Mouse (Mus musculus) c-Kit-positive CD71-positive TER-119-positive erythroid progenitor cells, embryonic 14.5 days (primary cell): Measurements from ENCODE around the gene Gm10382.

ENCODE experiments used
- DNase-seq: peaks from one replicate; pipeline ENCODE4 v3.0.0-alpha.2; 2013; ENCODE audit warnings: low spot score

Gene Gm10382

GRCm38 (mm10) chr5:125389131-125389578, at the start of gene Gm10382:
Gm10382 (plus strand) TSS chr5:125389322.
- peak; percentile 81 for DNase-seq

GRCm38 (mm10) chr5:125339851-125340531, 49.1 kb upstream of the Gm10382 start:
- no peak for DNase-seq

DNA sequence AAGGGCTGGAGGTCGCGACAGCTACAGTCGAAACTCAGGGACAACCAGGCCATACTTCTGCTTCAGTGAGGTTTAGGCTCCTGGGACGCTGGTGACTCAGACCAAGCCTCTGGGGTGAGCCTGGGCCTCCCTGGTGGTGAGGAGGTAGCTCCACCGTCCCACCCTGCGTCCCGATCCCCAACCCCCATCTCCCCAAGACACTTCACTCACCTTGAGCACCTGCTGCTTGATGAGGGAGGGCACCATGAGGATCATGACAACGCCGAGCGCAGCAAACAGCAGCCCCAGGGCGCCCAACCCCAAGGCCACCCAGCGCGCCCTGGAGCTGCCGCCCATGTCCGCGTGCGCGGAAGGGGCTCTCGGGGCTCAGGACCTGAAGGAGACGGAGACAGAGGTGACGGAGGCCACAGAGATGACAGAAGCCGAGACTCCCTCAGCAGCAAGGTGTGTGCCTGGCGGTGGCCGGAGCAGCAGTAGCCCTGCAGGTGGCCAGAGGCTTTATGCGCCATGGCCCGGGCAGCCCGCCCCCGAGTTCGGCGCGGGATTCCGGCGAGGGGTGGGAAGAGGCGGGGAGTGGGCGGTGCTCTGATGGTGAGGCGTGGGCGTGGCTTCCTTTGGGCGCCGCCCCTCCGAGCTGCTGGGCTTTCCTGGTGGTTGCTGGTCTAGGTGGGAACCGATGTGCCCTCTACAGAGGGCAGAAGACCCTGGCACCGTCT, 48.4 kb upstream of the Gm10382 start, which contains the start of gene Scarb1:
Gene Scarb1 (minus strand): TSS at position 548 of the 716 bp plus-strand sequence.
- peak; percentile 86 for DNase-seq

GRCm38 (mm10) chr5:125341459-125342090, 47.5 kb upstream of the Gm10382 start:
- peak; percentile 71 for DNase-seq

DNA sequence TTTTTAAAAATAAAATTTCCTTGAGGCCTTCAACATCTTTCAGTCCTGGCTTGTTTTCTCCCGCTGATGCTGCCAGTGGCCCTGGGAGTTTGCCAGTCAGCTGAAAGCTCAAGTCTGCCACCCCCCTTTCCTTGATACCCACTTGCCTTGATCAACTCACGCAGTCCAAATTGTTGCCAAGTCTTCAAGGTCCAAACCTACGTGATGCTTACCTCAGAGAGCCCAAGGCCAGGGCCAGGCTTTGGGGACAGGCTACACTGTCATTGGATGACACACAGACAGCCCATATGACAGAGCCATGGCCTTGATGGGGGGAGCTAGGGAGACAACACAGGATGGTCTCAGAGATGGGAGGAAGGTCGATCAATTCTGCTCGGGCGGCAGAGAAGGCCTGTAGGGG, 44.8 kb upstream of the Gm10382 start:
- DNase-seq, result no peak

DNA sequence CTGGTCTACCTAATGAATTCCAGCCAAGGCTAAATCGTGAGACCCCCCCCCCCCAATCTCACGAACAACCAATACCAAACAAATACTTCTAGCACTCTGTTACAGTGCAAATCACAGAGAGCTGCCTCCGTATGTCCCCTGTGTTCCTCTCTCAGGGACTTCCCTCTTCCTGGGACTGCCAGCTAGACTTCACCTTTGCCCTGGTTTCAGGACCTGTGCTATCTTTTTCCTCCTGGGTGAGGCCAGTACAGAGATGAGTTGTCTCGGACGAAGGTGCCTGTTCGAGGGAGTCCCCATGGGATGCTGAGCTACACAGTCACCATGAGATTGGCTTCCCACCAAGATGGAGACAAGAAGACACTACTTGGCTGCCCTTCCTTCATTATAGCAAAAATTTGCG, 41.1 kb upstream of the Gm10382 start:
- DNase-seq, result no peak

- DNase-seq, result peak; percentile 68
Observed at GRCm38 (mm10) chr5:125348487-125348886, 40.6 kb upstream of the Gm10382 start.

GRCm38 (mm10) chr5:125349391-125349790, 39.7 kb upstream of the Gm10382 start:
- DNase-seq, result no peak

DNA sequence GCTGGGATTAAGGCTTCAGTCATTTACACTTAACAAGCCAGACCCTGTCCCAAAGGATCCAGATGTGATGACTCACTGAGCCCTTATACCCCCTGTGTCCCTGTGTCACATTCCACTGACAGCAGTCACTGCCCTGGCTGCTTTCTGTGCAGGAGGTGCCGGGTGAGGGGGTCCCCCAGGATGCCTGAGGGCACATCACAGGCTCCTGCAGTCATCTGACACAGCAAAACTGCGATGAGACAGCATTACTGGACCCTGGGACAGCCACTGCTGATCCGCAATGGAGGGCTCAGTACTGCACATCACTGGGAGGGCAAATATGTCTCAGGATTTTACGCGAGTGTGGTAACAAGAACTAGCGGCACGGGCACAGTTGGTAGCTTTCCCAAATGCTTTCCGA, 38.1 kb upstream of the Gm10382 start:
- no peak for DNase-seq

DNA sequence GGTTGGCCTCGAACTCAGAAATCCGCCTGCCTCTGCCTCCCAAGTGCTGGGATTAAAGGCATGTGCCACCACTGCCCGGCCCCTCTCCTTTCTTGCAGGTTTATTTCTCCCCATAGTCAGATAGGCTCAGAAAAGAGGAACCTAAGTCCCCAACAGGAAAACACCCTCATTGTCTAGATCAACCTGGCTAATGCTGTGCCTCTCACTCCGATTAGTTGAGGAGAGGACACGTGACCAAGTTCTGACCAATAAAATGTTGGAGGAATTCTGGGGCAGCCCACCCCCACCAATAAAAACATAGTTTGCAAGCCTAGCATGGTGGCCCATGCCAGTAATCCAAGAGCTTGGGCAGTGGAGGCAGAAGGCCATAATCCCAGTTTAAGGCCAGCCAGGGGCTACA, 37.2 kb upstream of the Gm10382 start:
- DNase-seq, result no peak

DNA sequence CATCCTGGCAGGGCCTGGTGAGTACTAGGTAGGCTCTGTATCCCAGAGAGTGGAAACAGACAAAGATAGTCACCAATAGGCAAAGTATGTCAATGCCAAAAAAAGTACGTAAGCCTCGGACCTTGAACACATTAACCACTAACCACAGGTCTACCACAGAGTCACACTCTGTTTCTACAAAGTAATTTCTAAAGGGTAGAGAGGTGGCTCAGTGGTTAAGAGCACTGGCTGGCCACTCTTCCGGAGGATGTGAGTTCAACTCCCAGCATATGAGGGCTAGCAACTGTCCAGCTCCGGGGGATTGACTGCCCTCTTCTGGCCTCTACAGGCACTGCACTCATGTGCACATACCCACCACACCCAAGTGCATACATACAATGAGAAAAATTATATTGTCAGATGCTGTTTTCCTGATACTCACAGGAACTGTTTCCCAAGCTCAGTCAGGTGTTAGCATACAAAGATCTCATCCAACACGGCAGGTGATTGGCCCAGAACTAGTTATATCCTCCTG, 36.3 kb upstream of the Gm10382 start:
- no peak for DNase-seq

DNA sequence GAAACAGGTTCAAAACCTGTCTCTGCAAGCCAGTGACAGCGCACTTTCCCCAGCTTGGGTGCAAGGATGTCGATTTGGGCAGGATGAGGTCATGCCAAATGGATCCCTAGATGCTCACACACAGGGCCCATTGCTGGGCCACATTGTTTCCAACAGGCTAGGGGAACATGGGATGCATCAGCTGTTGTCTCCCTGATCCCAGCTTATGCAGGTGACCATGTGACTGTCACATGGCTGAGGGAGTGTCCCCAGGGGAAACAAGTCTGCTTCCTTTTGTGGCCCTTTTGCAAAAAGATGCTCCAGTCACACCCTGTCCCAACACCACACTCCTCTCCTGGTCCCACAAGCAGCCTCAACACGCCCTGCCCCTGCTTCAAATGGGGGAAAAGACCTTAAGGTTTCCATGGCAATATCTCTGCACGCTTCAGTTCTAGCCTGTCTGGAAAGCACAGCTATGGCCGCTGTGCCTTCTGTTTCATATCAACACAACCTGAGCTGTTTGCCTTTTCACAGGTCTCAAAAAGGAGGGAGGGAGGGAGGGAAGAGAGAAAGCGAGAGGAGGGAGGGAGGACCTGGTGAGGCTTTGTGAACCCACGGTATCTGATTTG, 34.1 kb upstream of the Gm10382 start:
- DNase-seq, result no peak

DNA sequence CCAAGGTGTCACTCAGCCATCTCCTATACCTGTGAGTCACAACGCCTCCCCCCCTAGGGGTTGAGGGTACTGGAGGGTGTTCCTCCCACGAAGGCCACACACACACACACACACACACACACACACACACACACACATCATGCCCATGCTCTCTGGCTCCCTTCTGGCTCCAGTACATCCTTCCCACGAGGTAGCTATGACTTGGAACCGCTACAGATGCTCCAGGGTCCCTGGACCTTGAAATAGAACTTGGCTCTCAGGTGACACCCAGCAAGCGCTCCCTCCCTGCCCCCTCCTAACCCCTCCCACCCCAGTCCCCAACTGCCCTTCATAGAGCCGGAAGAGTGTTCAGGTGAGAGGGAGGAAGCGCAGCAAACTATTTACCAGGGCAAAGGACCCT, 33.5 kb upstream of the Gm10382 start:
- no peak for DNase-seq

DNA sequence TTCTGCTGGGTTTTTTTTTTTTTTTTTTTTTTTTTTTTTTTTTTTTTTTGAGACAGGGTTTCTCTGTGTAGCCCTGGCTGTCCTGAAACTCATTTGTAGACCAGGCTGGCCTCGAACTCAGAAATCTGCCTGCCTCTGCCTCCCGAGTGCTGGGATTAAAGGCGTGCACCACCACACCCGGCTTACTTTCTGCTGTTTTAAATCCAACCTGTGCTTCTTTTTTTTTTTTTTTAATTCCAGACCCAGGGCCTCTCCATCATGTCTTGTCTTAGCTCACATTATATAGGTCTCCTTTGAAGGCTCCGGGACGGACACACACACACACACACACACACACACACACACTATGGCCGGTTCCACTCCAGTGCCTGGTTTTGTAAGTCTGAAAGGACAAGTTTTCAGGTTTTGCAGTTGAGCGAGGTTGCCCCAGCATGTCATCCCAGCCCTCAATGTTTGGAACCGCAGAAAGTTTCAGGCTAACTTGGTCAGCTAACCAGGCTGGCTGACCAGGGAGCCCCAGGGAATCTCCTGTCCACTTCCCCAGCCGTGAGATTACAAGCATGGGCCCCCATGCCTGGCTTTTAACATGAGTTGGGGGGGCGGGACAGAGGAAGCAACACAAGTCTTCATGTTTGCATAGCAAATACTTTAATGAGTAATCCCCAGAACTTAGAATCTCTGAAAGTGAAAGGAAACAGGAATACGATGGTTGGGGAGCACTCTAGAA, 31.4 kb upstream of the Gm10382 start:
- DNase-seq, result no peak

DNA sequence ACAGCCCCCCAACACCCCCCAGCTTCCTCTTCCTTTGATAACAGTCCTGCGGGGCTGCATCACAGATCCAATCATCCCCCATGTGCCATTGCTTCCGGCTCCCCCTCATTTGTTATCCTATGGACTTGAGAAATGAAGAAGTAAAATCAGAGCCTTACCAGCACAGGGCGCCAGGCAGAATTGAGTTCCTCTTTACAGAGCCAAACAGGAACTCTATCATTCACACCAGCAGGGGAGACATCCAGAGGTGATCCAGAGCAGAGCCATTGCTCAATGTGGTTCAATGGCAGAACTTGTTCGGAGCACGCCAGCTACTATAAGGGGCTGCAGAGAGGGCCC, 30.9 kb upstream of the Gm10382 start:
- DNase-seq, result no peak

DNA sequence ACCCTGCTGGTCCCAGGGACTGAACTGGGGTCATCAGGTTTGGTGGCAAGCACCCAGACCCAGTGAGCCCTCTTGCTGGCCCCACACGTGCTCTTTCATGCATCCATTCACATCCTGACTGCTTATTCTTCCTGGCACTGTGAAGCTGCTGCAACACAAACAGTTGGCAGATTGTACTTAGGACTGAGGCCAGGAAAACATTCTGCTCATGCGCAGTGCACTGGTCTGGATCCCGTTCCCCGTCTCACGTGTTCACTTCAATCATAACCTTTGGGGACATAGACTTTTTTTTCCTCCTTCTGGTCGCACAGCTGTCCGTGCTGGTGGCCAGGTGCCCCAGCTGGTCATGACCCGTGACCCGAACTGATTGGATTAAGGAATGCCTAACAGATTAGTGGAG, 28.6 kb upstream of the Gm10382 start:
- no peak for DNase-seq

DNA sequence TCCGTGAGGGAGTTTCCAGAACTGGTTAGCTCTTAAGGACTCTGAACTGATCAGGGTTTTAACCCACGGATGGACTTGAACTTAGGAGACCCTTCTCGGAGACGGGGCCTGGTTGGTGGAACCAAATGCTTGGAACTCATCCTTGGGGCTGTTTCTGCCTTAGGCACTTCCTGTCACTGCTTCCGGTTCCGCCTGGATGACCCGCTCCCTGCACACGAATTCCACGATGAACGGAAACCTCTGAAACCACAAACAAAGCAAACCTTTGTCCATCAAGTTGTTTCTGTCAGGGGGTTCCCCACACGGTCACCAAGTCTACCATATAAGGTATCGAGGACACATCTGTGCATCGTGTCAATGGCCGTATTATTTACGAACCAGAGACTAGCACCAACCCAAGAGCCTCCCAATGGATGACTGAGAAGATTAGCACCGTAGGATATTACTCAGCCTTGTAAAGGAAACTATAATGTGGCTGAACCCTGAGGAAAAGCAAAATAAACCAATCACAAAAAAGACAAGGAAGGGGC, 28.1 kb upstream of the Gm10382 start:
- DNase-seq, result no peak

- DNase-seq, result no peak
Observed at GRCm38 (mm10) chr5:125363894-125364293, 25.2 kb upstream of the Gm10382 start.

GRCm38 (mm10) chr5:125364851-125365429, 24.2 kb upstream of the Gm10382 start:
- DNase-seq, result no peak

DNA sequence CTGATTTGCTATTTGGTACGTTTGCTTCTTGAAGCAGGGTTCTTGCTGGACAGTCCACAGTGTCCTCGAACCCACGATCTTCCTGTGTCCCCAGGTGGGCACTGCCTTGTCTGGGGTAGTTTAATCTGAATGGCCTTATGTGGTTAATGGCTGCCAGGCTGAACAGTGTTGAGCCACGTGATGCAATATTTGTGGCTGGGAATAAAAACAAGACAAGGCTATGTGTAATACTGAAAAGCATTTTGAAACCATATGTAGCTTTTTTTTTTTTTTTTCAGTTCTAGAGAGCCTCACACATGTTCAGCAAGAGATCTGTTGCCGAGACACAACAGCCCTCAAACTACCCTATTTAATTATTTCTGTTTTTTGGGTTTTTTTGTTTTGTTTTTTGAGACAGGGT, 21.0 kb upstream of the Gm10382 start:
- no peak for DNase-seq

DNA sequence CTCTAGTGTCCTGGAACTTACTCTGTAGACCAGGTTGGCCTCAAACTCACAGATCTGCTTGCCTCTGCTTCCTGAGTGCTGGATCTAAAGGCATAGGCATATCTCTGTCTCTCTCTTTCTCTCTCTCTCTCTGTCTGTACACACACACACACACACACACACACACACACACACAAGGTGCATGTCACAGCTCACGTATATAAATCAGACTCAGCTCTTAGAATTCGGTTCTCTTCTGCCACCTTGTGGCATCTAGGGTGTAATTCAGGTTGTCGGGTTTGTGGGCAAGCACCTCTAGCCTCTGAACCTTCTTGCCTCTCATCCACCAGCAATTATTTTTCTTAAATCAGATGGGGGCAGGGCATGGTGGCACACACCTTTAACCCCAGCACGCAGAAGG, 20.6 kb upstream of the Gm10382 start:
- peak; percentile 49 for DNase-seq
